In the genomic region with DNA sequence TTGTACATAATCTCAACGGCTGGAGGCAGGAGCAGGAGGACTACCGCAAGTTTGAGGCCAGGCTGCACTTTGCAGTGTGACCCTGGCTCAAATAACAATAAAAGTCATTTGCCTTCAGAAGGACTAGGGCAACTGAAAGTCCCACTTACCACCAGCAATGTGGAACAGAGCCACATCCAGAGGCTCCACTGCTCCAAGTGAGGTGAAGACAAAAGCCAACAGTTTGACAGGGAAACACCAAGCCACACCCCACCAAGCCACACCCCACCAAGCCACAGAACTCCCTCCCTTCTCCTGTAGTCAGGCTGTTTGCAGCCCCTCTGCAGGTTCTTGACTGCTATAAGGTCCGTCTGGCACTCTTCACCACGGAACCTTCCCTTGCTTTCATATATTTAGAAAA, we compare ENCODE assay signal across 28 mouse cellular contexts. TPM values are rescaled to one million over a fixed set of nuclear protein-coding genes. Genes with fewer than 3 reads are reported as not detected.
A peak's percentile ranks its signal among the peaks of the same experiment; 100 is the strongest.
DNase-seq lines count a peak whose midpoint lies in the region; ATAC-seq lines count a peak whose summit lies in the region.
"Had no signal": no experiment of that assay in that cellular context is flagged by ENCODE, and none has a peak within 500 bp of the region (broad histone marks: within the 10 kb centered on the region; RNA-seq: fewer than 3 reads in every experiment).

No protein-coding gene starts in this region.

- no peak overlapping the region for H3K4me2 ChIP-seq in heart, embryonic 12.5 days
- H3K4me2 ChIP-seq in heart, embryonic 16.5 days (ENCODE audit: low read depth, low read length): no peak overlapping the region
- no peak overlapping the region for H3K4me2 ChIP-seq in liver, embryonic 12.5 days
- H3K4me2 ChIP-seq: hindbrain, embryonic 14.5 days; limb, embryonic 12.5 days; lung, embryonic 15.5 days; midbrain, embryonic 13.5 days; neural tube, embryonic 13.5 days had no signal

- peak; percentile 30 to 59 for DNase-seq in heart, adult 18-20 months
- peak; percentile 33 for DNase-seq in R1 (ENCODE audit: low read depth, low spot score)
- no peak for DNase-seq in ovary, postnatal 36 days (ENCODE audit: low spot score)
- DNase-seq: adrenal gland, postnatal 25 days; cerebellum, adult 11-12 months; cerebellum, adult 9-11 months; gastrocnemius, adult 2 months; gastrocnemius, postnatal 36 days; kidney, postnatal 14 days; layer of hippocampus, adult 9-11 months; lung, postnatal 36 days; retina, postnatal 1 day; right cerebral cortex, postnatal 14 days; thymus, postnatal 14 days had no signal

- no peaks in the 10 kb centered on the region for H3K9me3 ChIP-seq in heart, embryonic 12.5 days (replicated peaks)
- no peaks in the 10 kb centered on the region for H3K9me3 ChIP-seq in heart, embryonic 16.5 days (replicated peaks; ENCODE audit: control insufficient read depth, low read length)
- H3K9me3 ChIP-seq in liver, embryonic 12.5 days (replicated peaks): no peaks in the 10 kb centered on the region
- H3K9me3 ChIP-seq: limb, embryonic 12.5 days; lung, embryonic 15.5 days; megakaryocyte, embryonic 14.5 days; midbrain, embryonic 13.5 days; neural tube, embryonic 13.5 days had no signal

- no peak for ATAC-seq in heart, embryonic 12.5 days (ENCODE audit: insufficient number of reproducible peaks, low FRiP score)
- no peak for ATAC-seq in heart, embryonic 16.5 days (replicated peaks; ENCODE audit: extremely low read depth, insufficient read depth, low FRiP score)
- ATAC-seq in megakaryocyte-erythroid progenitor cell, adult 5-6 weeks (replicated peaks; ENCODE audit: low FRiP score, low TSS enrichment, poor library complexity, severe bottlenecking): peak; percentile 60
- no peak for ATAC-seq in liver, embryonic 12.5 days
- ATAC-seq: forebrain, embryonic 16.5 days; intestine, postnatal 0 days; midbrain, embryonic 13.5 days; Patski had no signal

- peaks cover 36% of the 10 kb centered on the region for H3K36me3 ChIP-seq in heart, embryonic 12.5 days
- H3K36me3 ChIP-seq in heart, embryonic 16.5 days (ENCODE audit: control insufficient read depth, insufficient read depth): peaks cover 11% of the 10 kb centered on the region
- H3K36me3 ChIP-seq in liver, embryonic 12.5 days: peaks cover 60% of the 10 kb centered on the region
- H3K36me3 ChIP-seq: lung, embryonic 15.5 days had no signal

- peaks cover 17% of the 10 kb centered on the region; the same call in 1 of the 2 replicates for H3K4me1 ChIP-seq in heart, embryonic 12.5 days (replicated peaks)
- peaks cover 23% of the 10 kb centered on the region for H3K4me1 ChIP-seq in heart, embryonic 16.5 days (ENCODE audit: control insufficient read depth, insufficient read depth, low read length)
- H3K4me1 ChIP-seq in liver, embryonic 12.5 days: no peaks in the 10 kb centered on the region; the same call in 1 of the 2 replicates
- H3K4me1 ChIP-seq: limb, embryonic 12.5 days; lung, embryonic 15.5 days; megakaryocyte, embryonic 14.5 days; midbrain, embryonic 13.5 days; neural tube, embryonic 13.5 days had no signal

- no peaks in the 10 kb centered on the region for H3K27me3 ChIP-seq in heart, embryonic 12.5 days (replicated peaks)
- no peaks in the 10 kb centered on the region for H3K27me3 ChIP-seq in heart, embryonic 16.5 days (ENCODE audit: control insufficient read depth, insufficient read depth, low read length)
- no peaks in the 10 kb centered on the region for H3K27me3 ChIP-seq in liver, embryonic 12.5 days (replicated peaks)
- H3K27me3 ChIP-seq: limb, embryonic 12.5 days; lung, embryonic 15.5 days; megakaryocyte, embryonic 14.5 days; midbrain, embryonic 13.5 days; neural tube, embryonic 13.5 days; Patski had no signal

- no peak overlapping the region for H3K9ac ChIP-seq in heart, embryonic 12.5 days
- H3K9ac ChIP-seq in heart, embryonic 16.5 days (ENCODE audit: low read length): no peak overlapping the region
- no peak overlapping the region for H3K9ac ChIP-seq in liver, embryonic 12.5 days
- H3K9ac ChIP-seq: hindbrain, embryonic 14.5 days; limb, embryonic 12.5 days; lung, embryonic 15.5 days; midbrain, embryonic 13.5 days; neural tube, embryonic 13.5 days had no signal

- no peak overlapping the region for H3K4me3 ChIP-seq in heart, embryonic 12.5 days
- no peak overlapping the region for H3K4me3 ChIP-seq in heart, embryonic 16.5 days (ENCODE audit: low read length)
- no peak overlapping the region for H3K4me3 ChIP-seq in liver, embryonic 12.5 days
- H3K4me3 ChIP-seq: erythroblast, embryonic 14.5 days; gastrocnemius, adult 2 months; limb, embryonic 12.5 days; lung, embryonic 15.5 days; megakaryocyte, embryonic 14.5 days; midbrain, embryonic 13.5 days; neural tube, embryonic 13.5 days had no signal

- WGBS in heart, embryonic 12.5 days: 87% methylated on average over 4 of the region's 4 CpGs
- 75% methylated on average over 4 of the region's 4 CpGs for WGBS in heart, embryonic 16.5 days
- WGBS in liver, embryonic 12.5 days (ENCODE audit: insufficient replicate concordance): 80% methylated on average over 4 of the region's 4 CpGs

- H3K27ac ChIP-seq in heart, embryonic 12.5 days (ENCODE audit: poor library complexity, severe bottlenecking): no peak overlapping the region
- peak overlapping the region; percentile 49 for H3K27ac ChIP-seq in heart, embryonic 16.5 days (ENCODE audit: low read length)
- no peak overlapping the region for H3K27ac ChIP-seq in liver, embryonic 12.5 days
- H3K27ac ChIP-seq: gastrocnemius, adult 2 months; hindbrain, embryonic 14.5 days; limb, embryonic 12.5 days; lung, embryonic 15.5 days; midbrain, embryonic 13.5 days; neural tube, embryonic 13.5 days had no signal

RNA-seq across cellular contexts. Expression of gene Ide, which starts 20.3 kb away (rescaled TPM):
- total RNA-seq in heart, adult 18-20 months (2021): 10 to 100 TPM; 59.2 to 97.0 TPM
- polyA plus RNA-seq in heart, embryonic 12.5 days (2016; fragmentation: Nextera tagmentation; extraction: Ambion mirVana): 62.0 and 62.7 TPM in 2 replicates
- 81.9 and 85.6 TPM in 2 replicates for polyA plus RNA-seq in heart, embryonic 16.5 days (2015; fragmentation: Nextera tagmentation; extraction: Ambion mirVana)
- total RNA-seq in megakaryocyte-erythroid progenitor cell, adult 5-6 weeks (2014; fragmentation: Nextera tagmentation): 73.1 and 111 TPM in 2 replicates
- 89.7 and 103 TPM in 2 replicates for total RNA-seq in megakaryocyte-erythroid progenitor cell, adult 5-6 weeks (2017)
- polyA plus RNA-seq in liver, embryonic 12.5 days (2016; fragmentation: Nextera tagmentation; extraction: Ambion mirVana): 47.6 and 54.2 TPM in 2 replicates

RNA-seq across cellular contexts. Expression of gene Kif11, which starts 58.8 kb away (rescaled TPM):
- total RNA-seq in heart, adult 18-20 months (2021): under 1 TPM; 0.40 to 0.49 TPM
- polyA plus RNA-seq in heart, embryonic 12.5 days (2016; fragmentation: Nextera tagmentation; extraction: Ambion mirVana): 53.6 and 57.7 TPM in 2 replicates
- polyA plus RNA-seq in heart, embryonic 16.5 days (2015; fragmentation: Nextera tagmentation; extraction: Ambion mirVana): 43.7 and 51.5 TPM in 2 replicates
- 71.5 and 75.2 TPM in 2 replicates for total RNA-seq in megakaryocyte-erythroid progenitor cell, adult 5-6 weeks (2014; fragmentation: Nextera tagmentation)
- 144 TPM in 2 replicates for total RNA-seq in megakaryocyte-erythroid progenitor cell, adult 5-6 weeks (2017)
- polyA plus RNA-seq in liver, embryonic 12.5 days (2016; fragmentation: Nextera tagmentation; extraction: Ambion mirVana): 69.1 and 69.8 TPM in 2 replicates
